Mouse (Mus musculus) liver, embryonic 11.5 days (tissue): ENCODE measurements around the gene Supt3. TPM values are rescaled to one million over a fixed set of nuclear protein-coding genes. Genes with fewer than 3 reads are reported as not detected.
A peak's percentile ranks its signal among the peaks of the same experiment; 100 is the strongest.

ENCODE experiments used
- ATAC-seq: fragments of 200-750 bp; cut with Nextera tagmentation; replicated peaks from 2 replicates; pipeline ENCODE4 v1.8.0; 2017; ENCODE audit warnings: moderate number of reproducible peaks, mild to moderate bottlenecking, moderate TSS enrichment, moderate library complexity; ENCODE audit not compliant: low FRiP score
- DNase-seq: peaks from one replicate; pipeline ENCODE4 v3.0.0-alpha.2; 2017; ENCODE audit warnings: low spot score
- H3K27ac ChIP-seq: fragments of 300-500 bp; sonication (generic); 2 replicates; pipeline ENCODE4 v1.5.1; 2014; ENCODE audit warnings: mild to moderate bottlenecking, low read depth, low read length, control low read depth
- H3K27me3 ChIP-seq: fragments of 300-500 bp; sonication (generic); replicated peaks from 2 replicates; pipeline ENCODE4 v1.6.1; 2014; ENCODE audit warnings: low read length, mixed read lengths; ENCODE audit not compliant: control insufficient read depth, insufficient read depth
- H3K36me3 ChIP-seq: fragments of 300-500 bp; sonication (generic); 2 replicates; pipeline ENCODE4 v1.6.1; 2014; ENCODE audit warnings: mild to moderate bottlenecking, low read length, moderate library complexity, mixed read lengths; ENCODE audit not compliant: control insufficient read depth, insufficient read depth
- H3K4me1 ChIP-seq: fragments of 300-500 bp; sonication (generic); replicated peaks from 2 replicates; pipeline ENCODE4 v1.6.1; 2014; ENCODE audit warnings: low read length, mixed read lengths; ENCODE audit not compliant: control insufficient read depth, insufficient read depth
- H3K4me2 ChIP-seq: fragments of 300-500 bp; sonication (generic); 2 replicates; pipeline ENCODE4 v1.6.1; 2014; ENCODE audit warnings: mild to moderate bottlenecking, control low read depth, moderate library complexity
- H3K4me3 ChIP-seq: fragments of 300-500 bp; sonication (generic); 2 replicates; pipeline ENCODE4 v1.5.1; 2014; ENCODE audit warnings: low read depth, low read length, control low read depth
- H3K9ac ChIP-seq: fragments of 300-500 bp; sonication (generic); 2 replicates; pipeline ENCODE4 v1.6.1; 2014; ENCODE audit warnings: low read depth, low read length, control low read depth
- H3K9me3 ChIP-seq: fragments of 300-500 bp; sonication (generic); 2 replicates; pipeline ENCODE4 v1.6.1; 2016; ENCODE audit warnings: low read length, inconsistent platforms, mixed read lengths; ENCODE audit not compliant: control insufficient read depth
- WGBS: fragments of 180-500 bp; shearing (Covaris S2); extraction: QIAGEN DNeasy Blood & Tissue Kit; methylation state at CpG from one replicate; pipeline ENCODE4 v1.1.7; 2014; 5-methylcytosine and 5-hydroxymethylcytosine counted together
- polyA plus RNA-seq: library from polyadenylated mRNA; unstranded; fragments of >200 nt; fragmentation: Nextera tagmentation; extraction: Ambion mirVana; gene quantifications from 2 replicates; pipeline ENCODE4 v1.2.1, GENCODE M21; 2014

Supt3 gene
- polyA plus RNA-seq, 1 experiment from 2014 or later: 17.7 TPM

- no peaks in the 10 kb centered on the region for H3K27me3 ChIP-seq
- no peak overlapping the region for H3K4me2 ChIP-seq
- H3K9me3 ChIP-seq: no peaks in the 10 kb centered on the region
- 69% methylated on average over 2 of the region's 2 CpGs for WGBS
- H3K36me3 ChIP-seq: no peaks in the 10 kb centered on the region
- H3K27ac ChIP-seq: no peak overlapping the region
- no peak for ATAC-seq
- H3K4me1 ChIP-seq: no peaks in the 10 kb centered on the region
- DNase-seq: no peak
- no peak overlapping the region for H3K4me3 ChIP-seq
- H3K9ac ChIP-seq: no peak overlapping the region
Measured at GRCm38 (mm10) chr17:44770871-44771270, 6.1 kb upstream of the Supt3 start.

DNA sequence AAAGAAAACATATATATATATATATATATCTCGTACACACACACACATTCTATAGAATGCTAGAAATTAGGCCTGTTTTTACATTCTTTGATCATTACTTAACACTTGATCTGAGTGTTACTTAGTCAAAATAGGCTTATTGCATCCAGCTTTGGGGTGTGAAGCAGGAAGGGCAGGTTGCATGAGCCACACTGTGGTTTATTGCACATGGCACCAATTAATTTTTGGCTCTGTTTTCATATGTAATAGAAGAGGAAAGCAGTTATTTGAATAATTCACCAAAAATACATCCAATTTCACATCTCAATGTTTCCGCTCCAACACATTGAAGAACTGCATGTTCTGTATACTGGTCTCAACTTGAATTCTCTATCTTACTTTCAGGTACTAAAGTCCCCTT lies 4.4 kb upstream of the Supt3 start:
- DNase-seq (no peak), ATAC-seq (no peak)
- H3K4me3 ChIP-seq: no peak overlapping the region
- H3K36me3 ChIP-seq: no peaks in the 10 kb centered on the region
- H3K27ac ChIP-seq: no peak overlapping the region
- no peaks in the 10 kb centered on the region for H3K27me3 ChIP-seq
- H3K4me1 ChIP-seq: no peaks in the 10 kb centered on the region
- no peak overlapping the region for H3K9ac ChIP-seq
- 83% methylated on average over 2 of the region's 2 CpGs for WGBS
- no peak overlapping the region for H3K4me2 ChIP-seq
- H3K9me3 ChIP-seq: no peaks in the 10 kb centered on the region

GRCm38 (mm10) chr17:44777337-44777804 lies 419 bp downstream of the Supt3 start:
- peak; percentile 79 for ATAC-seq
- Histone ChIP-seq H3K36me3 (no peaks in the 10 kb centered on the region), H3K4me1 (peaks cover 6% of the 10 kb centered on the region), H3K4me2 (peak overlapping the region; percentile 79), H3K9ac (peak overlapping the region; percentile 96), H3K27ac (peak overlapping the region; percentile 76), H3K27me3 (no peaks in the 10 kb centered on the region), H3K9me3 (no peaks in the 10 kb centered on the region), H3K4me3 (peak overlapping the region; percentile 94)
- 0% methylated on average over 34 of the region's 35 CpGs for WGBS
- peak; percentile 73 for DNase-seq

- no peaks in the 10 kb centered on the region for H3K9me3 ChIP-seq
- DNase-seq (no peak), ATAC-seq (no peak)
- no peak overlapping the region for H3K27ac ChIP-seq
- peak overlapping the region; percentile 79 for H3K4me2 ChIP-seq
- H3K9ac ChIP-seq: peak overlapping the region; percentile 96
- H3K27me3 ChIP-seq: no peaks in the 10 kb centered on the region
- peaks cover 6% of the 10 kb centered on the region for H3K4me1 ChIP-seq
- H3K4me3 ChIP-seq: peak overlapping the region; percentile 94
- WGBS: 74% methylated on average over 5 of the region's 5 CpGs
- H3K36me3 ChIP-seq: no peaks in the 10 kb centered on the region
Measured at GRCm38 (mm10) chr17:44778141-44778540, 1.2 kb downstream of the Supt3 start.

GRCm38 (mm10) chr17:44780353-44780752 lies 3.4 kb downstream of the Supt3 start:
- DNase-seq (no peak), ATAC-seq (no peak)
- Histone ChIP-seq H3K4me2 (no peak overlapping the region), H3K36me3 (no peaks in the 10 kb centered on the region), H3K9me3 (no peaks in the 10 kb centered on the region), H3K4me1 (peaks cover 6% of the 10 kb centered on the region), H3K27ac (no peak overlapping the region), H3K4me3 (no peak overlapping the region), H3K9ac (no peak overlapping the region), H3K27me3 (no peaks in the 10 kb centered on the region)
- 61% methylated on average over 4 of the region's 4 CpGs for WGBS

DNA sequence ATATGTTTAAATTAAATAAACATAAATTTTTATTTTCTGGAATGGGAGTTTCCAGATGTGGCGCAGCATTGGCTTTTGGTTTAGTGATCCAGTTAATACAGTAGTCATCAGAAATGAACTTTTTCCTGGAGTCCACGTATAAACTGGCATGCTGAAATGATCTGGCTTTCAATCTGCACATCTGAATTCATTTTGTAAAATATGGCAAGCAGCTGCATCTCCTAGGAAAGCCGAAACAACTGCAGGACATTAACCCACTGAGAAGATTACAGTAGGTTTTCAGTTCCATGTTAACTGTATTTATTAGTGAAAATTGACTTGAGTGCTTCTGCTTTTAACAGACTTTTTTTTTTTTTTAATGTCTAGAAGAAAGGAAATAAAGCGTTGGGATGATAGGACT lies 5.4 kb downstream of the Supt3 start:
- no peak overlapping the region for H3K27ac ChIP-seq
- H3K27me3 ChIP-seq: no peaks in the 10 kb centered on the region
- no peak overlapping the region for H3K4me2 ChIP-seq
- H3K4me1 ChIP-seq: peaks cover 6% of the 10 kb centered on the region
- 86% methylated on average over 4 of the region's 4 CpGs for WGBS
- H3K4me3 ChIP-seq: no peak overlapping the region
- no peaks in the 10 kb centered on the region for H3K9me3 ChIP-seq
- DNase-seq: no peak
- H3K9ac ChIP-seq: no peak overlapping the region
- no peaks in the 10 kb centered on the region for H3K36me3 ChIP-seq
- no peak for ATAC-seq

DNA sequence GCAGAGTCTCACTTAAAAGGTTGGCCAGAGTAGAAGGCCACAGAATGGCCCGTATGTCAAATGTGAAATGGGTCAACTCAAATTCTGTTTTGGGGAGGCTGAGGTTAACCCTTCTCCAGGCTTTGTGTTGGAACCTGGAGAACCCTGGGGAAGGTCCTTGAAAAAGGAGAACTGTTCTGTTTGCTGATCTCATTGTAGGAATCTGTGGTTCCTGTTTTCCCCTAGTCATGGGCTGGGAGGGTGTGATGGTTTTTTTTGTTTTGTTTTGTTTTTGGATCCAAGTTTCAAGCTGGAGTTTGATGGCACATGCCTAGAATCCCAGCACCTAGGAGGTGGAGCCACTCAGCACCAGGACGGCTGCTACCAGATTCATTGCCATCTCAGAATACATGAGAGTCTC lies 6.2 kb downstream of the Supt3 start:
- Histone ChIP-seq H3K4me1 (peaks cover 1% of the 10 kb centered on the region), H3K27me3 (no peaks in the 10 kb centered on the region), H3K27ac (no peak overlapping the region), H3K36me3 (no peaks in the 10 kb centered on the region), H3K9me3 (no peaks in the 10 kb centered on the region), H3K4me3 (no peak overlapping the region), H3K4me2 (no peak overlapping the region), H3K9ac (no peak overlapping the region)
- DNase-seq: no peak
- WGBS: 58% methylated on average over 2 of the region's 2 CpGs
- ATAC-seq: no peak

- 78% methylated on average over 5 of the region's 5 CpGs for WGBS
- Histone ChIP-seq H3K27ac (no peak overlapping the region), H3K4me2 (no peak overlapping the region), H3K9ac (no peak overlapping the region), H3K4me3 (no peak overlapping the region), H3K4me1 (no peaks in the 10 kb centered on the region), H3K27me3 (no peaks in the 10 kb centered on the region), H3K36me3 (peaks cover 5% of the 10 kb centered on the region; the same call in 1 of the 2 replicates), H3K9me3 (no peaks in the 10 kb centered on the region)
- DNase-seq (no peak), ATAC-seq (no peak)
Measured at GRCm38 (mm10) chr17:44788982-44789747, 12.2 kb downstream of the Supt3 start.
